Mouse (Mus musculus) midbrain, embryonic 12.5 days (tissue): ENCODE measurements around the gene Galntl5. TPM values are rescaled to one million over a fixed set of nuclear protein-coding genes. Genes with fewer than 3 reads are reported as not detected.

ENCODE experiments used
- ATAC-seq: fragments of 200-750 bp; cut with Nextera tagmentation; 2 replicates; pipeline ENCODE4 v1.8.0; 2017; ENCODE audit warnings: low read depth, moderate TSS enrichment, moderate library complexity; ENCODE audit not compliant: low FRiP score
- H3K27ac ChIP-seq: fragments of 300-500 bp; sonication (generic); replicated peaks from 2 replicates; pipeline ENCODE4 v1.5.1; 2016; ENCODE audit warnings: mild to moderate bottlenecking
- H3K27me3 ChIP-seq: fragments of 300-500 bp; sonication (generic); 2 replicates; pipeline ENCODE4 v1.6.1; 2016; ENCODE audit warnings: mild to moderate bottlenecking
- H3K36me3 ChIP-seq: fragments of 300-500 bp; sonication (generic); 2 replicates; pipeline ENCODE4 v1.6.1; 2016
- H3K4me1 ChIP-seq: fragments of 300-500 bp; sonication (generic); 2 replicates; pipeline ENCODE4 v1.6.1; 2016
- H3K4me2 ChIP-seq: fragments of 300-500 bp; sonication (generic); replicated peaks from 2 replicates; pipeline ENCODE4 v1.6.1; 2016; ENCODE audit warnings: mild to moderate bottlenecking, moderate library complexity
- H3K4me3 ChIP-seq: fragments of 300-500 bp; sonication (generic); 2 replicates; pipeline ENCODE4 v1.5.1; 2016; ENCODE audit warnings: mild to moderate bottlenecking
- H3K9ac ChIP-seq: fragments of 300-500 bp; sonication (generic); replicated peaks from 2 replicates; pipeline ENCODE4 v1.6.1; 2016; ENCODE audit warnings: mild to moderate bottlenecking, moderate library complexity
- H3K9me3 ChIP-seq: fragments of 300-500 bp; sonication (generic); 2 replicates; pipeline ENCODE4 v1.6.1; 2016; ENCODE audit warnings: mild to moderate bottlenecking
- WGBS: fragments of 180-500 bp; shearing (Covaris S2); methylation state at CpG from one replicate; pipeline ENCODE4 v1.1.7; 2016; 5-methylcytosine and 5-hydroxymethylcytosine counted together
- polyA plus RNA-seq: library from polyadenylated mRNA; unstranded; fragments of >200 nt; fragmentation: Nextera tagmentation; extraction: Ambion mirVana; gene quantifications from 2 replicates; pipeline ENCODE4 v1.2.1, GENCODE M21; 2016

The Galntl5 gene
- not detected in 2 replicates for polyA plus RNA-seq

GRCm38 (mm10) chr5:25181004-25181531 is at the start of gene Galntl5:
Galntl5 (plus strand) TSS chr5:25181460.
- 0 out of 2 replicates have a peak, but pooled peaks cover 3% of the 10 kb centered on the region for H3K4me1 ChIP-seq
- no peak for ATAC-seq
- no peak within 1 kb of the TSS for H3K4me2 ChIP-seq
- WGBS, result 88% methylated on average over 1 of the region's 1 CpGs
- H3K4me3 ChIP-seq, result no peak within 1 kb of the TSS
- no peaks in the 10 kb centered on the region for H3K36me3 ChIP-seq
- H3K9ac ChIP-seq, result no peak within 1 kb of the TSS
- H3K27ac ChIP-seq, result no peak within 1 kb of the TSS
- no peaks in the 10 kb centered on the region for H3K27me3 ChIP-seq
- 0 out of 2 replicates have a peak, but pooled peaks cover 2% of the 10 kb centered on the region for H3K9me3 ChIP-seq

DNA sequence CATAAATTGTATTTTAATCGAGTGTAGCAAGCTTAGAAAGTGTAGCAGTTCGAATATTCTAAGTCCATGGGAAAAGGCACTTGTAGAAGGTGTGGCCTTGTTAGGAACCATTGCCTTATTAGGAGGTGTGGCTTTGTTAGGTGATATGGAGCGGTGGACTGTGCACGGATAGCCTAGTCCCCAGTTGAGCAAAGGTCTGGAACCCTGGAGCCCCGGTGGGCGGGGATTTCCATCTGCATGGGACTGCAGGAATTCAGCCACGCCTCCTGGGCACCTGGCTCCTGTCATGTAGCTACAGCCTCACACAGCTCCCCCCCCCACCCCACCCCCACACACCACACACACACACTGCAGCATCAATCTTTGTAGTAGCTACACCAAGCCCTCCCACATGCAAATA is 34.6 kb upstream of the Galntl5 start:
- 82% methylated on average over 7 of the region's 7 CpGs for WGBS
- H3K4me3 ChIP-seq, result no peak overlapping the region
- H3K4me2 ChIP-seq, result no peak overlapping the region
- H3K9me3 ChIP-seq, result no peaks in the 10 kb centered on the region
- H3K27ac ChIP-seq, result no peak overlapping the region
- ATAC-seq, result no peak
- H3K27me3 ChIP-seq, result no peaks in the 10 kb centered on the region
- H3K36me3 ChIP-seq, result no peaks in the 10 kb centered on the region
- H3K4me1 ChIP-seq, result no peaks in the 10 kb centered on the region
- H3K9ac ChIP-seq, result no peak overlapping the region

DNA sequence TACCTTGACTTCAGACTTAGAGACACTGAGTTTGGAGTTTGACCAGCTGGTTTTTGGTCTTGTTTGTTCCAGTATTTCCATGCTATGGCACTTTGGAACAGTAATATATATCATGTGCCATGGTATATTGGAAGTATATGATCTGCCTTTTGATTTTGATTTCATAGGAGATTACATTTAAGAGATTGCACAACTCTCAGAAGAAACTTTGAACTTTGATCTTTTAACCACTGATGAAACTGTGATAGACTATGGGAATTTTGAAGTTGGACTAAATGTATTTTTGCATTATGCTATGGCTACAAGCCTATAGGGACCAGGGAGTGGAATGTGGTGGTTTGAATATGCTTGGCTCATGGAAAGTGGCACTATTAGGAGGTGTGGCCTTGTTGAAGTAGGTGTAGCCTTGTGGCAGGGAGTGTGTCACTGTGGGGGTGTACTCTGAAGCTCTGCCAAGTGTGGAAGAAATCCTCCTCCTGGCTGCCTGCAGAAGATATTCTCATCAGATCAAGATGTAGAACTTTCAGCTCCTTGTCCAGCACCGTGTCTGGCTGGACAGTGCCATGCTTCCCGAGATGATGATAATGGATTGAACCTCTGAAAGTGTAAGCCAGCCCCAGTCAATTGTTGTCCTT is 31.8 kb upstream of the Galntl5 start:
- 71% methylated on average over 2 of the region's 2 CpGs for WGBS
- Histone ChIP-seq H3K9ac (no peak overlapping the region), H3K4me2 (no peak overlapping the region), H3K4me3 (no peak overlapping the region), H3K9me3 (no peaks in the 10 kb centered on the region), H3K27me3 (no peaks in the 10 kb centered on the region), H3K27ac (no peak overlapping the region), H3K4me1 (peaks cover 5% of the 10 kb centered on the region), H3K36me3 (no peaks in the 10 kb centered on the region)
- no peak for ATAC-seq

DNA sequence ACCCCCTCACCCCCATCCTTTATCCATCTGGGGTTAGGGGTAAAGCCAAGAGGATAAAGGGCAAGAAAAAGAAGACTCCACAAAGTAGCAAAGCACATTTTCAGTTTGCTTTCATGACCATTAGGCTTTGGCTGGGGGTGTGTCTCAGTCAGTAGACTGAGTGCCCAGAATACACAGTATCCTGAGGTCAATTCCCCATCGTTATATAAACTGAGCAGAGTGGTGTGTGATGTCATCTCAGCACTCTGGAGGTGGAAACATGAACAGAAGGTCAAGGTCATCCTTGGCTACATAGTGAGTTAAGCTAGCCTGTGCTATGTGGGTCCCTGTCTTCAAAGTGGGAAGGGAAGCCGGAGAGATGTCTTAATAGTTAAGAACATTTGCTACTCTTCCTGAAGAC is 27.8 kb upstream of the Galntl5 start:
- no peak for ATAC-seq
- Histone ChIP-seq H3K27me3 (no peaks in the 10 kb centered on the region), H3K4me3 (no peak overlapping the region), H3K9me3 (no peaks in the 10 kb centered on the region), H3K4me2 (no peak overlapping the region), H3K9ac (no peak overlapping the region), H3K36me3 (no peaks in the 10 kb centered on the region), H3K27ac (no peak overlapping the region), H3K4me1 (peaks cover 10% of the 10 kb centered on the region)
- WGBS, result 89% methylated on average over 2 of the region's 2 CpGs

DNA sequence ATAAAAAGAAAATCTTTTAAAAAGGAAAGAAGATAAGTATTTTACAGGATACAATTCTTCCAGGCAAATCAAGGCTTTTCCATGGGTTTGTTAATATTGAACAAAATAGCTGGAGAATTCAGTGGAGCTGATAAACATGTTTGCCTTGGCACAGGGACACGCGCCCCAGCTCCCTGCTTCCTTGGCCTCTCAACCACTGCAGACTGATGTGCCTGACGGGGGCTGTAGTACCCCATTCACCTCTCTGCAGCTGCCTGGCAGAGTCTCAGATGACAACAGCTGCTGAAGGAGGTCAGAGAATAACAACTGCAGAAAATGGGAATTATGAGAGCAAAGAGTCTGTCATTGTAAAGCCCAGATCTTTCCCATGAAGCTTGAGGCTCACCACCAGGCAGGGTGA is 27.3 kb upstream of the Galntl5 start:
- Histone ChIP-seq H3K4me3 (no peak overlapping the region), H3K9me3 (no peaks in the 10 kb centered on the region), H3K9ac (no peak overlapping the region), H3K36me3 (no peaks in the 10 kb centered on the region), H3K4me1 (peaks cover 10% of the 10 kb centered on the region), H3K27ac (no peak overlapping the region), H3K4me2 (no peak overlapping the region), H3K27me3 (no peaks in the 10 kb centered on the region)
- WGBS, result 70% methylated on average over 3 of the region's 3 CpGs
- ATAC-seq, result no peak

- H3K9ac ChIP-seq, result no peak overlapping the region
- H3K27ac ChIP-seq, result no peak overlapping the region
- no peak overlapping the region for H3K4me2 ChIP-seq
- no peaks in the 10 kb centered on the region for H3K9me3 ChIP-seq
- no peak overlapping the region for H3K4me3 ChIP-seq
- 87% methylated on average over 4 of the region's 4 CpGs for WGBS
- ATAC-seq, result no peak
- no peaks in the 10 kb centered on the region for H3K36me3 ChIP-seq
- H3K27me3 ChIP-seq, result no peaks in the 10 kb centered on the region
- H3K4me1 ChIP-seq, result peaks cover 10% of the 10 kb centered on the region
Observed at GRCm38 (mm10) chr5:25154823-25155222, 26.4 kb upstream of the Galntl5 start.

GRCm38 (mm10) chr5:25155351-25155750 is 25.9 kb upstream of the Galntl5 start:
- no peak for ATAC-seq
- Histone ChIP-seq H3K36me3 (no peaks in the 10 kb centered on the region), H3K4me2 (no peak overlapping the region), H3K4me1 (peaks cover 10% of the 10 kb centered on the region), H3K9ac (no peak overlapping the region), H3K27me3 (no peaks in the 10 kb centered on the region), H3K4me3 (no peak overlapping the region), H3K27ac (no peak overlapping the region), H3K9me3 (no peaks in the 10 kb centered on the region)
- WGBS, result 87% methylated on average over 3 of the region's 3 CpGs

DNA sequence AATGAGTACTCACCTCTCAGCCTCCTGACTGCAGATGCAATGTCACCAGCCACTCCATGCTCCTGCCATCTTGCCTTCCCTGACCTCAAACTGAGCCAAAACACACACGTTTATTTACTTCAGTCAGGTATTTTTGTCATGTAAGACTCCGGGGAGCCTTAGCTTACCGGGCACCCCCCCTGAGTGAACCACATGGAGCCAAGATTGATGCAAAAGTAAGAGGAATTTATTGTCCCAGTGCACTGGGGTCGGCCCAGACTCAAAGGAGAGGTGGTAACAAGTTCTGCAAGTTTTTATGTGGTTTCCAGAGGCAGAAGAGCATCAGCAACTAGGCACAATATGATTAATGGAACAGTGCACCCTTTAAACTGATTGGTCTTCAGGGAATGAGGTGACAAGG is 24.1 kb upstream of the Galntl5 start:
- WGBS, result 52% methylated on average over 4 of the region's 4 CpGs
- Histone ChIP-seq H3K9me3 (no peaks in the 10 kb centered on the region), H3K4me1 (peaks cover 10% of the 10 kb centered on the region), H3K27me3 (no peaks in the 10 kb centered on the region), H3K36me3 (no peaks in the 10 kb centered on the region), H3K9ac (no peak overlapping the region), H3K27ac (no peak overlapping the region), H3K4me2 (no peak overlapping the region), H3K4me3 (no peak overlapping the region)
- ATAC-seq, result no peak

DNA sequence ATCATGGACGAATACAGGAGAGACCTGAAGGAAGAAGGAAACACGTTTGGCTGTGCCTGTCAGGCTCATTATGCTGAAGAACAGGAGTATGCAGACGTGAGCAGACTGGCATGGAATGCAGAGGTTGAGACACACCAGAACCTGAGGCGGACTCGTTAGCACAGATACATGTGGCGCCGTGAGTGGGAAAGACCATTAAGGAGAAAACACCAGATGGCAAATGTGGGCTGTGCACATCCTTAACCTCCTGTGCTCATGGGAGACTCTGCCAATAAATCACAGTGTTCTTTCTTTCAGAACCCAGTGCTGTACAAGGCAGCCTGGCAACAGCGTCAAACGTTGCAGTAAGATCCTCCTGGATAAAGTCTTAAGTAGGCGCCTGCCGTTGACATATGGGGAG is 20.7 kb upstream of the Galntl5 start:
- Histone ChIP-seq H3K36me3 (no peaks in the 10 kb centered on the region), H3K9ac (no peak overlapping the region), H3K4me1 (0 out of 2 replicates have a peak, but pooled peaks cover 3% of the 10 kb centered on the region), H3K4me3 (no peak overlapping the region), H3K9me3 (no peaks in the 10 kb centered on the region), H3K27me3 (no peaks in the 10 kb centered on the region), H3K27ac (no peak overlapping the region), H3K4me2 (no peak overlapping the region)
- 84% methylated on average over 11 of the region's 11 CpGs for WGBS
- no peak for ATAC-seq

DNA sequence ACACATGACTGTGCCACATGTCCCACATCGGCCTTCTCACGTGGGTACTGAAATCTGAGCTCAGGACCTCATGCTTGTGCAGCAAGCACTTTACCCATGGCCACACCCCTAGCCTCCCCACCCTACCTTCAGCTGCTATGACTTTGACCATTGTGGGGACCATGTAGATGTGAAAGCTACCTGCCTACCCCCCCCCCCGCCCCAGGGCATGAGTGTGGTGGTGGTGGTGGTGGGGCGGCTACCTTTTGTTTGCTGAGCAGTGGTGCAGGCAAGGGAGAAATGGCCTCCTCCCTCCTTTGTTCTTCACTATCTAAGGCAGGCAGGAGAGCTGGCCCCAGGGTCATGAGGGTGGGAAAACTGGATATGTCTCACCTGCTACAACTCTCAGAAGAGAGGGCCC is 18.3 kb upstream of the Galntl5 start:
- Histone ChIP-seq H3K27ac (no peak overlapping the region), H3K9me3 (no peaks in the 10 kb centered on the region), H3K4me2 (no peak overlapping the region), H3K36me3 (no peaks in the 10 kb centered on the region), H3K4me1 (0 out of 2 replicates have a peak, but pooled peaks cover 3% of the 10 kb centered on the region), H3K27me3 (no peaks in the 10 kb centered on the region), H3K9ac (no peak overlapping the region), H3K4me3 (no peak overlapping the region)
- 76% methylated on average over 4 of the region's 4 CpGs for WGBS
- ATAC-seq, result no peak

DNA sequence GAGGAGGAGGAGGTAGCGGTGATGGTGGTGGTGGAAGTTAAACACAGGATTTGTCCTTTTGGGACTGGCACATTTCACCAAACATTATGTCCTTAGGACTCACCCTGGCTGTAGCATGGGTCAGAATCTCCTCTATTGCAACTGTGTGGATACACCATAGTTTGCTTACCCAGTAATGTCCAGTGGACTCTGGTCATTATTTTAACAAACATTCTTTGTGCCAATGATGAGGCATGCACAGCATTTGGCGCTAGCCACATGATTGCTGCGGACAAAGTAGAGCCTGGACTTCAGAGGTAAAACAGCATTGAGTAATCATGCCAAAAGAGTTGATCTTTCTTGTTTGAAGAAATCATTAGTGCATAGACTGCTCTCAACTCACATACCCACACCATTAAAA is 17.3 kb upstream of the Galntl5 start:
- Histone ChIP-seq H3K9ac (no peak overlapping the region), H3K4me1 (no peaks in the 10 kb centered on the region), H3K4me3 (no peak overlapping the region), H3K27me3 (no peaks in the 10 kb centered on the region), H3K36me3 (no peaks in the 10 kb centered on the region), H3K4me2 (no peak overlapping the region), H3K27ac (no peak overlapping the region), H3K9me3 (no peaks in the 10 kb centered on the region)
- no peak for ATAC-seq
- 92% methylated on average over 3 of the region's 3 CpGs for WGBS

DNA sequence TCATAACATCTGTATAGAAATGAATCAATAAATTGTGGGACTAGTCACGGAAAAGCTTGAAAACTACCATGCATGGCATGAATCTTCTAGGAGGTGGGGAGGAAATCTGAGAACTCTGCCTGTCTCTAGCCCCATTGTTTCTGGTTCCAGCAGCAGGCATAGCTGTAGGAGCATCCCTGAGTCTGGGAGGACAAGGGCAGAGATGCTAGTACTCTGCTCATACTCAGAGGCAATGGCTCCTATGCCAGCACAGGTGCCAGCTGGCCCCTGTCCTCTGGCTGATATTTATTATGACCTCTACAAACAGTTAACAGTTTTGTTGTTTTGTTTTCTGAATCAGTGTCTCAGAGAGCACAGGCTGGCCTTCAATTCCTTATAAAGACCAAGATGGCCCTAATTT is 16.9 kb upstream of the Galntl5 start:
- H3K36me3 ChIP-seq, result no peaks in the 10 kb centered on the region
- WGBS, result 77% methylated on average over 1 of the region's 1 CpGs
- H3K27ac ChIP-seq, result no peak overlapping the region
- no peaks in the 10 kb centered on the region for H3K4me1 ChIP-seq
- ATAC-seq, result no peak
- no peak overlapping the region for H3K4me2 ChIP-seq
- no peaks in the 10 kb centered on the region for H3K9me3 ChIP-seq
- H3K9ac ChIP-seq, result no peak overlapping the region
- no peak overlapping the region for H3K4me3 ChIP-seq
- H3K27me3 ChIP-seq, result no peaks in the 10 kb centered on the region
